Mouse (Mus musculus): ENCODE data around the gene Sept9. TPM values are rescaled to one million over a fixed set of nuclear protein-coding genes. Genes with fewer than 3 reads are reported as not detected.

Sept9 gene
- total RNA-seq, 2 experiments from 2014 or later, result 32.2 to 35.2 TPM

DNA sequence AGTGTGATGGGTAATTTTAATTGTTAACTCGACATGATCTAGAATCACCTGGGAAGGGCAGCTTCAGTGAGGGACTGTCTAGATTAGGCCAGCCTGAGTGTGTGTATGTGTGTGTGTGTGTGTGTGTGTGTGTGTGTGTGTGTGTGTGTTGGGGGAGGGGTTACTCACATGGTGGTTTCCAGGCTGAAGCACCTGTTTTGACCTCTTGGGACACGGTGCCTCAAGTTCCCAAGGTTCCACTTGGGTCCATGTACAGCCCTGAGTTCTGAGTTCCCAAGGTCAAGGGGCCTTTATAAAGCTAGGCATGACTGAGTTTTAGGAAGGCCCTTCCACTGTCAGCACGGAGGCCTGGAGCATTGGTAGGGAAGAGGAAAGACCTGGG, 55.6 kb downstream of the Sept9 start:
- intact Hi-C loops (cut with DNase I), result no loop called here
- DNase-seq (ENCODE audit: low spot score), result no peak

DNA sequence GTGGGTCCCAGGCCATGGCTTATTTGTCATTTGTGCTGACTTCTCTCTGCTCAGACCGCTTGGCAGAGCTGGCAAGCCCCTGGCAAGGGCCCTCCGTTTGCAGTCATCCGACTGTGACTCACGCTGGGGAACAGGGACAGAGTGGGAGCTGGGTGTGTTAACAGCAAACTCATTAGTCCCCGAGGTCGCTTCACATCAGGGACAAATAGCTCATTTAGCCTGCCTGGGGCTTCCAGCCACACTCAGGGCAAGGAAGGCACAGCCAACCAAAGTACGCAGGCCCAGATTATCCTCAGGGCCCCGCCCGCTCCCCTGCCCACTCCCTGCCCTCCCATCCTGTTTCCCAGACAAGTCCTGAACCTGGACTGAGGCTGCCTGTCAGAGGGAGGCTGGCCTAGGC, 56.6 kb downstream of the Sept9 start:
- DNase-seq (ENCODE audit: low spot score), result peak; percentile 52
- intact Hi-C loops (cut with DNase I), result no loop called here

DNA sequence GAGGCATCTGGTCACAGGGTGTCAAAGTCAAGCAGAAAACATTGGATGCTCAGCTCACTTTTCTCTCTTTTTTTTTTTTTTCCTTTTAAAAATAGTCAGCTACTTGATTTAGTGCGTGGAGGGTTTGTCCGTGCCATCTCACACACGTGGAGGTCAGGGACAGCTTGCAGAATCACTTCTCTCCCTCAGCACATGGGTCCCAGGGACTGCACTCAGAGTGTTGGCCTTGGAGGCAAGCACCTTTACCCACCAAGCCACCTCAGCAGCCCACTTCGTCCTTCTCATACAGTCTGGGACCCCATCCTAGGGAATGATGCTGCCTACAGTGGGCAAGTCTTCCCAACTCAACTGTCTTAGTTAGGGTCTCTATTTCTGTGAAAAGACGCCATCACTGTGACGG, 57.4 kb downstream of the Sept9 start:
- DNase-seq (ENCODE audit: low spot score), result no peak
- intact Hi-C loops (cut with DNase I), result no loop called here

DNA sequence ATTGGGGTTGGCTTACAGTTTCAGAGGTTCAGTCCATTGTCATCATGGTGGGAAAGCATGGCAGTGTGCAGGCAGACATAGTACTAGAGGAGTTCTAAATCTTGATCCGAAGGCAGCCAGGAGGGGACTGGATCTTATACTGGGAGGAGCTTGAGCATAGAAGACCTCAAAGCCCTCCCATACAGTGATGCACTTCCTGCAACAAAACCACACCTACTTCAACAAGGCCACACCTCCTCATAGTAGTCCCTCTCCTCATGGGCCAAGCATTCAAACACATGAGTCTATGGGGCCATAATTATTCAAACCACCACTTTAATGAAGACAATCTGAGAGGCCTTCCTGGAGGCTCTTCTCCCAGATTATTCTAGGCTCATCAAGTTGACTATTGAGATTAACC, 57.8 kb downstream of the Sept9 start:
- intact Hi-C loops (cut with DNase I), result no loop called here
- no peak for DNase-seq (ENCODE audit: low spot score)

DNA sequence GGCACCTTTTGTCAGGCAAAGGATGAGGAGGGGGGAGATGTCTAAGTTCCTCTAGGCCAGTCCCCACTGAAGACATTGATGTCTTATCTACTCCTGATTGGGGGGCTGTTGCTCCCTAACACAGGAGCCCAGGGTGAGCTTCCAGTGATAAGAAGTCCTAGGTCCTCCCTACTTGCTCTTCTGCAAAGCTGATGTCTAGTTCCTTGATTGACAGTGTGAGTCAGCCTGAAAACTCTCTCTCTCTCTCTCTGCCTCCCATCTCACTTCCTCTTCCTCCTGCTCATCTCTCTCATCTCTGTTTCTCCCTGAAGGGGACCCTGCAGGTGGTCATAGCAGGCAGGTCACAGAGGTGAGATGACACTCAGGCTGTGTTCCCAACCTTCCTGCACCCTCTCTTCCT, 58.4 kb downstream of the Sept9 start:
- intact Hi-C loops (cut with DNase I), result no loop called here

DNA sequence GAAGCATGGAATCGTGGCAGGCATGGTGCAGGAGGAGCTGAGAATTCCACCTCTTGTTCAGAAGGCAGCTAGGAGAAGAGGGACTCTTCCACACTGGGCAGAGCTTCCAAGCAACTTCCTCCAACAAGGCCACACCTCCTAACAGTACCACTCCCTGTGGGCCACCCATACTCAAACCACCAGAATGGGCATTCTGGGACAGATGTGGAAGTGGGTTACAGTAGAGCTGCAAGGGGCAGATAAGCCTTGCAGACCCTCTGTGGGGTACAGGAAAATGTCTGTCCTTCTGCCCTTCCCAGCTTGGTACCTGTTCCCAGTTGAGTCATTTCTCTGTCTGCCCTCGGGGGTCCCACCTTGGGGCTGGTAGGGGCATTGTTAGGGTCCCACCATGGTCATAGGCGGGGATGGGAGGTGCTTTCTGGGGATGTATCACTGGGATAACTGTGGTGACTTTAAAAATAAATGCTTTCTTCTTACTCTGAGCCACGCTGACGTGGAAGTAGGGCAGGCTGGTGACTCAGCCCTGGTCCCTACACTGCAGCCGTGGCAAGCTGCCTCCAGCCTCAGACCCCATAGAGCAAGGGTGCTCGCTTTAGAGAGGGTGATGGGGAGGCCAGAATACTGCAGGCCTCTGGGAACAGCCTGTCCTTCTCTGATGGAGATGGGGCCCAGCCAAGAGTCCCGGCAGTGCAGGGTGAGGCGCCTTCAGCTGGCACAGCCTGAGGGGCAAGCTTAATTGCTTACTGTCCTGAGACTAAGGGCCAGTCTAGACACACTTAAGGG, 59.9 kb downstream of the Sept9 start:
- intact Hi-C loops (cut with DNase I), result no loop called here
- DNase-seq (ENCODE audit: low spot score), result no peak

More for the DNA sequence above, 58.4 kb downstream of the Sept9 start:
- no peak for DNase-seq (ENCODE audit: low spot score)

GRCm38 (mm10) chr11:117260631-117261030, 61.2 kb downstream of the Sept9 start:
- no peak for DNase-seq (ENCODE audit: low spot score)
- intact Hi-C loops (cut with DNase I), result no loop called here

- intact Hi-C loops (cut with DNase I), result no loop called here
- peak; percentile 65 for DNase-seq (ENCODE audit: low spot score)
Measured at GRCm38 (mm10) chr11:117263096-117263808, 63.8 kb downstream of the Sept9 start.

GRCm38 (mm10) chr11:117264162-117265021, 64.9 kb downstream of the Sept9 start:
- intact Hi-C loops (cut with DNase I), result loop anchor here (2.0 kb wide), 1 partner anchor 16 kb away; no protein-coding TSS in a partner anchor
- DNase-seq (ENCODE audit: low spot score), result peak; percentile 68

DNA sequence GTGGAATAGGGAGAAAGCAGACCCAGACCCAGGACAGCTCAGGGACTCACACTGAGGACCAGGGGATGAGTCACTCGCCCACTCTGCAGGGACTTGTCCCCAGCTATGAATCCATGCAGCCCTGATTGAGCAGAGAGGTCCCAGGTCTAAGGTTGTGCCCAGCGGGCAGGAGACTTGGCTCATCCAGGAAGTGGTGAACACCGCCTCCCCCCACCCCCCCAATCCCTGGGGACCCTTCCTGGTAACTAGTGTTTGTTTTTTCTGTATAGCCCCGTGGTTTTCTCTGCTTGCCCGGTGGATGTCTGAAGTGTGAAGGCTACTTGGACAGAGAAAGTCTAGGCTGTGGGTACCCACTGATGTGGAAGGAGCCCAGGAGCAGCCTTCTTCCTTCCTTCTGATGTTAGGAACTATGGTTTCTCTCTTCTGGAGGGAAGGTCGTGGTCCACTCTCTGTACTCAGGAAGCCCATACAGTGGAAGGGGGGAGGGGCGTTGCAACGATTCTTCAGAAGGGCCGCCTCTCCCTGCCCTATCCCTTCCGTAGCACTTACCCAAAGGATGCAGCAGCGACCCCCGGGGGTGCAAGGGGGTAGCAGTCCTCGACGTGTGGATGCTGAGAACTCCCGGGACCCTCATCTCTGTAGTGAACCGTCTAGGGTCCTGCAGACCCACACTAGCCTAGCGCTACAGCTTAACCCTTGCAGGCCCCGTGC, 66.0 kb downstream of the Sept9 start:
- peak; percentile 56 for DNase-seq (ENCODE audit: low spot score)
- intact Hi-C loops (cut with DNase I), result loop anchor here (2.0 kb wide), 1 partner anchor 17 kb away; no protein-coding TSS in a partner anchor

- intact Hi-C loops (cut with DNase I), result loop anchor here (2.0 kb wide), 2 partner anchors 17 to 27 kb away; no protein-coding TSS in a partner anchor
- peak; percentile 91 for DNase-seq (ENCODE audit: low spot score)
Measured at GRCm38 (mm10) chr11:117265981-117266905, 66.8 kb downstream of the Sept9 start.

- intact Hi-C loops (cut with DNase I), result loop anchor here (1.0 to 2.0 kb wide), 2 partner anchors 28 to 91 kb away; no protein-coding TSS in a partner anchor
Measured at GRCm38 (mm10) chr11:117266906-117267721, 67.7 kb downstream of the Sept9 start.

GRCm38 (mm10) chr11:117267828-117268227, 68.4 kb downstream of the Sept9 start:
- intact Hi-C loops (cut with DNase I), result loop anchor here (1.0 to 2.0 kb wide), 3 partner anchors 29 to 90 kb away; no protein-coding TSS in a partner anchor
- DNase-seq (ENCODE audit: low spot score), result no peak

More at GRCm38 (mm10) chr11:117266906-117267721, 67.7 kb downstream of the Sept9 start:
- DNase-seq (ENCODE audit: low spot score), result peak; percentile 53

GRCm38 (mm10) chr11:117268304-117268956, 69.0 kb downstream of the Sept9 start:
- no peak for DNase-seq (ENCODE audit: low spot score)
- intact Hi-C loops (cut with DNase I), result loop anchor here (2.0 kb wide), 1 partner anchor 44 kb away; no protein-coding TSS in a partner anchor

- no peak for DNase-seq (ENCODE audit: low spot score)
- intact Hi-C loops (cut with DNase I), result loop anchor here (2.0 kb wide), 1 partner anchor 44 kb away; no protein-coding TSS in a partner anchor
Measured at GRCm38 (mm10) chr11:117269053-117269702, 69.7 kb downstream of the Sept9 start.

- no peak for DNase-seq (ENCODE audit: low spot score)
- intact Hi-C loops (cut with DNase I), result loop anchor here (2.0 kb wide), 1 partner anchor 43 kb away; no protein-coding TSS in a partner anchor
Measured at GRCm38 (mm10) chr11:117269946-117270345, 70.5 kb downstream of the Sept9 start.

All from heart, postnatal 25 days (tissue).